Mouse (Mus musculus) embryonic facial prominence, embryonic 10.5 days (tissue): ENCODE data around the gene Hist2h2aa1. TPM values are rescaled to one million over a fixed set of nuclear protein-coding genes. Genes with fewer than 3 reads are reported as not detected.

Experiments used
- DNase-seq: peaks from one replicate; pipeline ENCODE4 v3.0.0-alpha.2; 2017; ENCODE audit warnings: low spot score
- H3K27ac ChIP-seq: fragments of 300-500 bp; sonication (generic); replicated peaks from 2 replicates; pipeline ENCODE4 v1.5.1; 2016; ENCODE audit warnings: mild to moderate bottlenecking
- H3K27me3 ChIP-seq: fragments of 300-500 bp; sonication (generic); replicated peaks from 2 replicates; pipeline ENCODE4 v1.6.1; 2016; ENCODE audit warnings: low read depth, mild to moderate bottlenecking; ENCODE audit not compliant: poor library complexity, severe bottlenecking
- H3K36me3 ChIP-seq: fragments of 300-500 bp; sonication (generic); replicated peaks from 2 replicates; pipeline ENCODE4 v1.6.1; 2016; ENCODE audit warnings: mild to moderate bottlenecking, moderate library complexity
- H3K4me1 ChIP-seq: fragments of 300-500 bp; sonication (generic); 2 replicates; pipeline ENCODE4 v1.6.1; 2016
- H3K4me3 ChIP-seq: fragments of 300-500 bp; sonication (generic); 2 replicates; pipeline ENCODE4 v1.5.1; 2016; ENCODE audit warnings: mild to moderate bottlenecking, moderate library complexity
- H3K9me3 ChIP-seq: fragments of 300-500 bp; sonication (generic); 2 replicates; pipeline ENCODE4 v1.6.1; 2016; ENCODE audit warnings: mild to moderate bottlenecking
- WGBS: fragments of 180-500 bp; shearing (Covaris S2); methylation state at CpG from one replicate; pipeline ENCODE4 v1.1.7; 2016; 5-methylcytosine and 5-hydroxymethylcytosine counted together
- polyA plus RNA-seq: library from polyadenylated mRNA; unstranded; fragments of >200 nt; fragmentation: Nextera tagmentation; extraction: Ambion mirVana; gene quantifications from 2 replicates; pipeline ENCODE4 v1.2.1, GENCODE M21; 2016

The Hist2h2aa1 gene
- polyA plus RNA-seq, 1 experiment from 2014 or later, result 8.6 TPM

DNA sequence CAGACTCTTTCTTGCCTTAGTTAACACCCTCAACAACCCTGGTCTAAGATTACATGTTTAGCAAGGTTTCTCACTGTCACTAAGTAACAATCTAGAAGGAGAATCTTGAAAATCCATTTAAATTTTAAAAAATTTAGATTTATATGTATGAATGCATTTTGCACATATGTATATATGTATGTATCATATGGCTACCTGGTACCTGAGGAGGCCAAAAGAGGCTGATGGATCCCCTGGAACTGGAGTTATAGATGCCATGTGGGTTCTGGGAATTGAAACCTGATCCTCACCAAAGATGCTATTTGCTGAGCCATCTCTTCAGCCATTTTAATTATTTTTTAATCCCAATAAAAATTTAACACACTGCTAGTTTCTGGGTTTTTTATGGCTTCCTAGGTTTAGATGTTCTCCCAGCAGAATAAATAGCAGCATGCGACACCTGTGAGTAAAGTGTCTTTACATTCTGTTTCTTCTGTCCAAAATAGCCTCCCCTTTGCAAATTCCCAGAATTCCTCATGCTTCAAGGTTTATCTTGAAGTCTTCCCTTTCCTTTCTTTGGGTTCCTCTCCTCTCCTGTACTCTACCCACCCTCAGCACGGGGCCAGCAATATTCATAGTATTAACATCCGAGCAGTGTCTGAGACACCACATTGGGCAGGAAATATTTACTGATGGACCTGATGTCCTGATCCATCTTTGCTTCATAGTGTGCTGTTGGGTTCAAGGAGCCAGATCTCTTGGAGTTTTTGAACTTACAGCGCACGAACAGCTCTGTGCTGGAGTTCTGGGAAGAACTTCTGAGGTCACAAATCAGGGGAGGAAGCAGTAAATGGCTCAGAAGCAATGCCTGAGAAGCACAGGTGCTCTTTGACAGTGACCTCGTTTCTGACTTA lies 3.1 kb downstream of the Hist2h2aa1 start:
- peaks cover 57% of the 10 kb centered on the region for H3K4me1 ChIP-seq
- WGBS, result 52% methylated on average over 6 of the region's 6 CpGs

DNA sequence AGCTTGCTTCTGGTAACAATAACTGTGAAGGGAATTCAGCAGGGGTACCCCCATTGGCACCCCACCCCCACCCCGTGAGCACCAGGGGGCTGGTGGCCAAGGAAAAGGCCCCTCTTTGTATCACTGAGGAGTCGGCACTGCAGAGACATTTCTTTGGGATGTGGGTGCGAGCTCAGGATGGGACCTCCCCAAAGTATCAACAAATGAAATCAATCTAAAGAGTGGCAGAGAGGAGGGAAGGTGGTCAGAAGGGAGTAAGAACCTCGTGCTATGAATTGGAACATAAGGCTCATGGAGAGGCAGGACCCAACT lies 3.7 kb downstream of the Hist2h2aa1 start:
- H3K27ac ChIP-seq, result peak overlapping the region; percentile 57
- no peak for DNase-seq
- 57% methylated on average over 4 of the region's 4 CpGs for WGBS
- H3K4me3 ChIP-seq, result peak overlapping the region; percentile 65
- no peaks in the 10 kb centered on the region for H3K36me3 ChIP-seq
- peaks cover 51% of the 10 kb centered on the region for H3K4me1 ChIP-seq
- no peaks in the 10 kb centered on the region for H3K27me3 ChIP-seq
- no peaks in the 10 kb centered on the region for H3K9me3 ChIP-seq

More for the DNA sequence above, 3.1 kb downstream of the Hist2h2aa1 start:
- no peak for DNase-seq
- Histone ChIP-seq H3K4me3 (peak overlapping the region; percentile 65), H3K27me3 (no peaks in the 10 kb centered on the region), H3K36me3 (no peaks in the 10 kb centered on the region), H3K27ac (peak overlapping the region; percentile 88), H3K9me3 (no peaks in the 10 kb centered on the region)

DNA sequence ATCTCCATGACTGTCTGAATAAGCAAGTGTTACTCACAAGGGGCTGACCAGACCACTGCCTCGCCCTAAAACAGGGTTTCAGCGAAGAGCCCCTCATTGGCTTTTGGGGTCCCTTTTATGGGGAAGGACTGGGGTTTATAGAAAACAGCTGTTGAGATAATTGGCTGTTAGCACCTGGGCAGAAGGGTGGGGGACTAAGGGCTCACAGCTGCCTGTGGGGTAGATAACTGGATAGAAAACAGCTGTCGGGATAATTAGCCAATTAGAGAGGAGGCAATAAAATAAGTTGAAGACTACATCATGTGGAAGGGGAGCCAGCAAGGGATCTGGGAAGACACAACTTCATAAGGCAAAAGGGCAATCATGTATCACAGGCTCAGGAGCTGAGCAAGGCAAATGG lies 5.6 kb downstream of the Hist2h2aa1 start:
- 71% methylated on average over 3 of the region's 3 CpGs for WGBS
- H3K36me3 ChIP-seq, result no peaks in the 10 kb centered on the region
- peaks cover 49% of the 10 kb centered on the region for H3K4me1 ChIP-seq
- no peak for DNase-seq
- H3K4me3 ChIP-seq, result no peak overlapping the region
- H3K27ac ChIP-seq, result peak overlapping the region; percentile 35
- no peaks in the 10 kb centered on the region for H3K27me3 ChIP-seq
- H3K9me3 ChIP-seq, result no peaks in the 10 kb centered on the region

DNA sequence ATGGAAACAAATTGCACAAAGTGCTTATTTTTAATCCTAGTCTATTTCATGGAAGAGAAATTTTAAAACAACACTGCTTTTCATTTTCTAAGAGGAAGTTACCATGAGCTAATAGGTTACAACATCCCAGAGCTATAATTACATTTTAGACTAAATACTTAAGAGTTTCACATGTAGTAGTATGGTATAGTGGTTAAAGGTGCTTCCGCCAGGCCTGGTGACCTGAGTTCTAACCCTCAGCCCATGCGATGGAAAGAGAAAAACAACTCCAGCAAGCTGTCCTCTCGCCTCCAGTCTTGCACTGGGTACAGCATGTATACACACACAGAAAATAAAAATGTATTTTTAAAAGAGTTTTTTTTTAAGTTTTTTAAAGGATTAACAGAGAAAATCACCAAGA lies 6.5 kb downstream of the Hist2h2aa1 start:
- H3K27me3 ChIP-seq, result no peaks in the 10 kb centered on the region
- H3K9me3 ChIP-seq, result no peaks in the 10 kb centered on the region
- 89% methylated on average over 3 of the region's 3 CpGs for WGBS
- no peak for DNase-seq
- H3K4me1 ChIP-seq, result peaks cover 53% of the 10 kb centered on the region
- no peak overlapping the region for H3K4me3 ChIP-seq
- H3K36me3 ChIP-seq, result no peaks in the 10 kb centered on the region
- no peak overlapping the region for H3K27ac ChIP-seq

DNA sequence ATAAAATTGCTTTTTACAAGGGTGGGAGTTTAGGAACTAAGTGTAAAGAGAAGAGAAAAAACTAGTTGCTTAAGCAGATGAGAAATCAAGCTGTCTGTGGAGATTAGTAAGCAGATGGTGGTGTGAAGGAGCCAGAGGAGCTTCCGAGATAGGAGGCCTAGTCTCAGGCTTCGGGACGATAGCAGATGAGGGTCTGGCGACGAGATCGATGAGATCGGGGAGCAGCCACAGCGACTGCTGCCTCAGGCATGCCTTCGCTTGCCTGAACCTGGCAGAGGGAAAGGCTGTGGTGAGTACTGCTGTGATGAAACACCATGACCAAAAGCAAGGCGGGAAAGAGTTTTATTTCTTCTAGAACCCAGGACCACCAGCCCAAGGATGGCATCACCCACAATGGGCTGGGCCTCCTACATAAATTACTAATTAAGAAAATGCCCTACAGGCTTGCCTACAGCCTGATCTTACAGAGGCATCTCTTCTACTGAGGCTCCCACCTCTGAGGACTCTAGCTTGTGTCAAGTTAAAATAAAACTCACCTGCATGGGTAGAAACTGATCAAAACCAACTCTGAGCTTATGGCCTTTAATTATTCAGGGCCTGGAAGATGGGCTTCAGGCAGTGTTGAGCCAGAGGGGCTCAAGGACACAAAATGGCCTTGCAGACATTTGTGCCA lies 9.5 kb downstream of the Hist2h2aa1 start:
- Histone ChIP-seq H3K27ac (peak overlapping the region; percentile 57), H3K4me1 (peaks cover 29% of the 10 kb centered on the region), H3K4me3 (no peak overlapping the region), H3K36me3 (no peaks in the 10 kb centered on the region), H3K9me3 (no peaks in the 10 kb centered on the region), H3K27me3 (no peaks in the 10 kb centered on the region)
- peak; percentile 56 for DNase-seq
- WGBS, result 50% methylated on average over 10 of the region's 10 CpGs

DNA sequence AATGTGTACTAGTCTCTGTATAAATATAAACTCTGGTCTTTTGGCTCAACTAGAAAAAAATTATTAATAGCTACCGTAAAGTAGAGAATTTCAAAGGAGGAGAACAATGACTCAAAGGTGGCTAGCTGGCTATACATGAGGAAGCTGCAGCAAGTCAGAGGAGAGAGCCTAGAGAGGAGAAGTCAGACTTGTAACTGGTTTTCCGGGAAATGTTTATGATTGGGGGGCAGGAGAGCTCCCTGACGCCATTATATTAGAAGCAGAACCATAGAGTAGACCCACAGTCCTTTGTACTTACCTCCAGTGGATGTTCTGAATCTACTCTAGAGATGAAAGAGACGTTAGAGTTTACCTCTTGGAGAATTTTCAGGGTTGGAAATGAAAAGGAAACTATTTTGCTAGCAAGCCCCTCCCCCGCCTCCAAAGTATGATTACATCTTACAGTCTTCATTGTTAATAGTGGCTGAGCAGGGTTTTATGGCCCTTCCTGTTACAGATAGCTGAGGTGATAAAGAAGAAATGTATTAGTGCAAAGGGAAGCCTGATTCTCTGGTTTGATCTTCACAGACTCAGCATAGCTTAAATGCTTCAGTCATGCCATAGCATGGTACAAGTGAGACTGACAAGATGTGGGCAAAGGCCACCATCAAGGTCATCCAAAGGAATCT lies 10.8 kb downstream of the Hist2h2aa1 start:
- H3K36me3 ChIP-seq, result no peaks in the 10 kb centered on the region
- no peak overlapping the region for H3K4me3 ChIP-seq
- no peaks in the 10 kb centered on the region for H3K9me3 ChIP-seq
- WGBS, result 85% methylated on average over 5 of the region's 5 CpGs
- no peak overlapping the region for H3K27ac ChIP-seq
- H3K4me1 ChIP-seq, result peaks cover 18% of the 10 kb centered on the region
- DNase-seq, result no peak
- H3K27me3 ChIP-seq, result no peaks in the 10 kb centered on the region

DNA sequence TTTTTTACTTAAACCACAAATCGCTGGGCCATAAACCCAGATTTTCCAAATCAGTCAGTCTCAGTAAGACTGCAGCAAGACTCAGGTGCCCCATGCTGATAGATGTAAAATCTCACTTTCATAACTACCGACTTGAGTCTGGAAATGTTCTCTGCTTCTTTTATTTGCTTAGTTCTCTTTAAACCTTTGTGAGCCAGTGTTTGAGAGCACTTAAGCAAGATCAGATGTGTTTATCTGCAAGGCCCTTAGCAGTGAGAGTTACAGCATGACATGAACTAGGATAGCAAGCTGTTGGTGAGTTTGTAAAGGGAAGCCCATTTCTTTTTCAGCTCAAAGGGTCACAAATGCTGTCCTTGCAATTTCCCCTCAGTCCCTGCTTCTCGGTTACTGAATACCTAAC lies 11.9 kb downstream of the Hist2h2aa1 start:
- H3K9me3 ChIP-seq, result no peaks in the 10 kb centered on the region
- DNase-seq, result no peak
- 82% methylated on average over 3 of the region's 3 CpGs for WGBS
- no peaks in the 10 kb centered on the region for H3K36me3 ChIP-seq
- no peak overlapping the region; the same call in 1 of the 2 replicates for H3K27ac ChIP-seq
- no peaks in the 10 kb centered on the region for H3K27me3 ChIP-seq
- no peak overlapping the region for H3K4me3 ChIP-seq
- peaks cover 26% of the 10 kb centered on the region for H3K4me1 ChIP-seq

DNA sequence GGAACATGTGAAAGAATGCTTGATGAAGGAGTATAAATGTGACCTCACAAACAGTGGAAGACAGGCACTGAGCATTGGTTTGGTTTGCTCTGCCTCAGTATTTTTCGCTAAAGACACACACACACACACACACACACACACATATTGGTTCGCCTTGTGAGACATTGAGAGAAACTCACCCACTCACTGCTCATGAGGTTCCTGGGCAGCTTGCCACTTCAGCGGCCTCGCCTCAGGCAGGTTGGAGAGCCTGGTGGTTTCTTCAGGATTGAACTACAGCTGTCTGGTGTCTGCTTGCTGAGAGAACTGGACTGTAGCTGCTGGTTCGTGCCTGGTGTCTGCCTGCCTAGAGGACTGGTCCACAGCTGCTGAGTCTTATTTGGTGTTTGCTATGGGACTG lies 14.9 kb downstream of the Hist2h2aa1 start:
- Histone ChIP-seq H3K4me1 (peaks cover 39% of the 10 kb centered on the region), H3K4me3 (no peak overlapping the region), H3K27ac (peak overlapping the region; percentile 51), H3K36me3 (no peaks in the 10 kb centered on the region), H3K27me3 (no peaks in the 10 kb centered on the region), H3K9me3 (no peaks in the 10 kb centered on the region)
- 88% methylated on average over 5 of the region's 5 CpGs for WGBS
- DNase-seq, result no peak

DNA sequence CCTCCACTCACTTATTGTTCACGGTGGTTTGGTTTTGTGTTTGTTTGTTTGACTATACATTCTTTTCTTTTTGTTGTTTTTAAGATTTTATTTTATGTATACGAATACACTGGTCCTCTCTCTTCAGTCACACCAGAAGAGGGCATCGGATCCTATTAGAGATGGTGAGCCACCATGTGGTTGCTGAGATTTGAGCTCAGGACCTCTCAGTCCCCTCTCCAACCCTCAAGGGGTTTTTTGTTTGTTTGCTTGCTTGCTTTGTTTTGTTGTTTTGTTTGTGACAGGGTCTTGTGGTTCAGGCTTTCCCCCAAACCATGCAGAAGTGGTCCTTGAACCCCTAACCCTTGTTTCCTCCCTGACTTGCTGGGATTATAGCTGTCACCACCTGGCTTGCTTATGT lies 16.3 kb downstream of the Hist2h2aa1 start:
- WGBS, result 65% methylated on average over 3 of the region's 3 CpGs
- H3K27me3 ChIP-seq, result no peaks in the 10 kb centered on the region
- peak overlapping the region; percentile 63 for H3K4me3 ChIP-seq

DNA sequence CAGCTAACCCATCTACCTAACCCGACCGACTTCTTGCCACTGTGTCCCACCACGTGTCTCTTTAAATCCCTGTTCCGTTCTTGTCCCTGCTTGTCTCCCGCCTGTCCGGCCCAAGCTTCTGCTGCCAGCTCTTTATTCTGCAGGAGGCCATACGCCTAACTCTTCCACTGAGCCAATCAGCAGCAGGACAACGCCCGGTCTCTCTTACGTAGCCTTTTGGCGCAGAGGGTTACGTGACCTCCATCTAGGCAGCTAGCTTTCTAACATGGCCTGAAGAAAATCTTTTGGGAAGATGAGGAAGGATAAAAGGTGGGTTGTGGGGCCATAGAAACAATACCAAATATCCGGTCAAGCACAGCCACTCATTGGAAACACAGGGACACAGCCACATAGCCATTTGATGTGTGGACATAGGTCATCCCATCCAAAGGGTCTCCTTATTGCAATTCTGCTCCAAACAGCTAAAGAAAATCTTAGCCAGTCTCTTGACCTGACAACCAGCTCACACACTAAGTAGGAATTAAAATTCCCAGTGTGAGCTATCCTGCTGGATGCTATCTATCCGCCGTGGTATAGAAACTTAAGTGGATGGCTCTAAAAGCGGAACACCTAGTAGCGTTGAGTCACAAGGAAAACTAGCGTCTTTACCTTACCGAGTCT lies 17.0 kb downstream of the Hist2h2aa1 start:
- H3K4me1 ChIP-seq, result peaks cover 42% of the 10 kb centered on the region
- H3K27ac ChIP-seq, result peak overlapping the region; percentile 98
- WGBS, result 2% methylated on average over 19 of the region's 19 CpGs
- no peaks in the 10 kb centered on the region for H3K27me3 ChIP-seq
- DNase-seq, result peak; percentile 85
- no peaks in the 10 kb centered on the region for H3K36me3 ChIP-seq
- H3K4me3 ChIP-seq, result peak overlapping the region; percentile 63
- H3K9me3 ChIP-seq, result no peaks in the 10 kb centered on the region

More for the DNA sequence above, 16.3 kb downstream of the Hist2h2aa1 start:
- no peak for DNase-seq
- Histone ChIP-seq H3K9me3 (no peaks in the 10 kb centered on the region), H3K4me1 (peaks cover 34% of the 10 kb centered on the region), H3K27ac (peak overlapping the region; percentile 98), H3K36me3 (no peaks in the 10 kb centered on the region)

DNA sequence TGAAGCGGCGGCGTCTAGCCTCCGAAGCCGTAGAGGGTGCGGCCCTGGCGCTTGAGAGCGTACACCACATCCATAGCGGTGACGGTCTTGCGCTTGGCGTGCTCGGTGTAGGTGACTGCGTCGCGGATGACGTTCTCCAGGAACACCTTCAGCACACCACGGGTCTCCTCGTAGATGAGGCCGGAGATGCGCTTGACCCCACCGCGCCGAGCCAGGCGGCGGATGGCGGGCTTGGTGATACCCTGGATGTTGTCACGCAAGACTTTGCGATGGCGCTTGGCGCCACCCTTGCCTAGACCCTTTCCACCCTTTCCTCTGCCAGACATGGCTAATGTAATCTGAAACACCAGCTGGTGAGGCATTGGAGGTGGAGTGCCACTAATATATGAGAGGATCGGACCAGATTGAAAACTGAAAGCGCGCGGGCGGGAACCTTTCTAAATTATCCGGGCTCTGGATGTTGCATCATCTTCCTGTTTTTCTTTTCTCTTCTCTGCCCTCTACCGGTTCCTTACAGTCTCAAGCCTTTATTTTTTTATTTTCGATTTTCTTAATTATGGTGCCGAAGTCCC lies 17.8 kb downstream of the Hist2h2aa1 start, which contains the start of gene Hist2h4:
Gene Hist2h4, minus strand, starts transcription at position 333 of the 572 bp plus-strand sequence.
- Histone ChIP-seq H3K9me3 (no peaks in the 10 kb centered on the region), H3K4me3 (peak within 1 kb of the TSS; percentile 63), H3K27me3 (no peaks in the 10 kb centered on the region), H3K36me3 (no peaks in the 10 kb centered on the region), H3K27ac (peak within 1 kb of the TSS; percentile 98), H3K4me1 (peaks cover 49% of the 10 kb centered on the region)
- DNase-seq, result peak; percentile 95
- under 1% methylated on average over 40 of the region's 40 CpGs for WGBS
